Mouse (Mus musculus) gastrocnemius, postnatal 36 days (tissue): Measurements from ENCODE around the gene Mks1. TPM values are rescaled to one million over a fixed set of nuclear protein-coding genes. Genes with fewer than 3 reads are reported as not detected.

ENCODE experiments used
- DNase-seq, 2 experiments: peaks; one replicate each; pipeline ENCODE4 v3.0.0; 2022
- intact Hi-C: fragments of 180-260 bp; cut with DNase I; formaldehyde crosslinking; loops from one replicate; pipeline ENCODE4 v1.15.1; 2025
- total RNA-seq, 2 experiments: library from RNA; stranded (reverse); gene quantifications; 2 replicates each; pipeline ENCODE4 v1.2.3; 2021

The Mks1 gene
- total RNA-seq, 2 experiments from 2014 or later, result 1.3 to 1.8 TPM

- intact Hi-C loops, result no loop called here
- no peak for DNase-seq
Observed at GRCm38 (mm10) chr11:87871766-87872165, 18.8 kb downstream of the Mks1 start.

- no peak for DNase-seq
- intact Hi-C loops, result no loop called here
Observed at GRCm38 (mm10) chr11:87875436-87875835, 22.4 kb downstream of the Mks1 start, which contains the start of gene Epx. Gene Epx, minus strand, starts transcription at chr11:87875536.

- no peak for DNase-seq
- intact Hi-C loops, result no loop called here
Observed at GRCm38 (mm10) chr11:87879826-87880225, 26.8 kb downstream of the Mks1 start.

GRCm38 (mm10) chr11:87881714-87882113, 28.7 kb downstream of the Mks1 start:
- intact Hi-C loops, result no loop called here
- DNase-seq, result no peak

- no peak for DNase-seq
- intact Hi-C loops, result no loop called here
Observed at GRCm38 (mm10) chr11:87883493-87883892, 30.5 kb downstream of the Mks1 start.

GRCm38 (mm10) chr11:87884856-87885255, 31.8 kb downstream of the Mks1 start:
- DNase-seq, result no peak
- intact Hi-C loops, result no loop called here

- DNase-seq, result no peak
- intact Hi-C loops, result no loop called here
Observed at GRCm38 (mm10) chr11:87892168-87892567, 39.2 kb downstream of the Mks1 start, which contains the start of gene Olfr462. Gene Olfr462, minus strand, starts transcription at chr11:87892268.

GRCm38 (mm10) chr11:87897287-87897686, 44.3 kb downstream of the Mks1 start, which contains the start of gene Olfr463:
Gene Olfr463, minus strand, starts transcription at chr11:87897387.
- intact Hi-C loops, result no loop called here
- DNase-seq, result no peak

- intact Hi-C loops, result no loop called here
- DNase-seq, result no peak
Observed at GRCm38 (mm10) chr11:87904331-87904730, 51.3 kb downstream of the Mks1 start.

Other genes starting within 250 kb of the Mks1 start
- not detected for gene Hsf5, start 236.1 kb upstream of the Mks1 start, total RNA-seq
- under 1 TPM; 0.15 to 0.38 TPM for gene Rnf43, start 190.5 kb upstream of the Mks1 start, total RNA-seq
- gene Supt4a, start 115.7 kb upstream of the Mks1 start, total RNA-seq, result 10 to 100 TPM; 26.8 to 37.6 TPM
- gene Tspoap1, start 92.7 kb upstream of the Mks1 start, total RNA-seq, result under 1 TPM in 1 of 2 experiments, not detected in 1; 0.13 TPM
- gene Mpo, start 59.6 kb upstream of the Mks1 start, total RNA-seq, result not detected
- gene Lpo, start 24.9 kb upstream of the Mks1 start, total RNA-seq, result not detected
- not detected for gene Epx, start 22.3 kb downstream of the Mks1 start, total RNA-seq
- gene Olfr462, start 39.1 kb downstream of the Mks1 start, total RNA-seq, result not detected
- gene Olfr463, start 44.2 kb downstream of the Mks1 start, total RNA-seq, result not detected
- gene Olfr464, start 67.8 kb downstream of the Mks1 start, total RNA-seq, result not detected
- 100 to 1,000 TPM; 157 to 161 TPM for gene Dynll2, start 134.3 kb downstream of the Mks1 start, total RNA-seq
- gene Srsf1, start 194.2 kb downstream of the Mks1 start, total RNA-seq, result 10 to 100 TPM; 54.4 to 60.2 TPM
- gene Vezf1, start 215.1 kb downstream of the Mks1 start, total RNA-seq, result 10 to 100 TPM; 50.0 to 71.2 TPM
- 10 to 100 TPM; 80.3 to 96.9 TPM for gene Cuedc1, start 244.8 kb downstream of the Mks1 start, total RNA-seq